Mouse (Mus musculus) spleen, adult 18-20 months (tissue): ENCODE results near the gene Hemk1.
"Not testable (repeated sequence)": the region's sequence is repeated elsewhere in the genome, so short reads cannot be mapped to it uniquely, and the experiment has no call there.

ENCODE experiments used
- DNase-seq, 2 experiments: peaks; one replicate each; pipeline ENCODE4 v3.0.0; 2022; ENCODE audit warnings: mixed read lengths in 2 of 2

The Hemk1 gene

GRCm38 (mm10) chr9:107308346-107309000, 29.7 kb downstream of the Hemk1 start:
- no peak for DNase-seq

GRCm38 (mm10) chr9:107307886-107308285, 30.3 kb downstream of the Hemk1 start:
- no peak for DNase-seq

- DNase-seq: no peak
These were observed 30.9 kb downstream of the Hemk1 start for GRCm38 (mm10) chr9:107307099-107307872.

DNA sequence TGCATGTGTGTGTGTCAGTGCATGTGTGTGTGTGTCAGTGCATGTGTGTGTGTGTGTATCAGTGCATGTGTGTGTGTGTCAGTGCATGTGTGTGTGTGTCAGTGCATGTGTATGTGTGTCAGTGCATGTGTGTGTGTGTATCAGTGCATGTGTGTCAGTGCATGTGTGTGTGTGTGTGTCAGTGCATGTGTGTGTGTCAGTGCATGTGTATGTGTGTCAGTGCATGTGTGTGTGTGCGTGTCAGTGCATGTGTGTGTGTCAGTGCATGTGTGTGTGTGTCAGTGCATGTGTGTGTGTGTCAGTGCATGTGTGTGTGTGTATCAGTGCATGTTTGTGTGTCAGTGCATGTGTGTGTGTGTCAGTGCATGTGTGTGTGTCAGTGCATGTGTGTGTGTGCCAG, 31.5 kb downstream of the Hemk1 start:
- not testable (repeated sequence) for DNase-seq

GRCm38 (mm10) chr9:107305601-107306542, 32.3 kb downstream of the Hemk1 start:
- DNase-seq: no peak

DNA sequence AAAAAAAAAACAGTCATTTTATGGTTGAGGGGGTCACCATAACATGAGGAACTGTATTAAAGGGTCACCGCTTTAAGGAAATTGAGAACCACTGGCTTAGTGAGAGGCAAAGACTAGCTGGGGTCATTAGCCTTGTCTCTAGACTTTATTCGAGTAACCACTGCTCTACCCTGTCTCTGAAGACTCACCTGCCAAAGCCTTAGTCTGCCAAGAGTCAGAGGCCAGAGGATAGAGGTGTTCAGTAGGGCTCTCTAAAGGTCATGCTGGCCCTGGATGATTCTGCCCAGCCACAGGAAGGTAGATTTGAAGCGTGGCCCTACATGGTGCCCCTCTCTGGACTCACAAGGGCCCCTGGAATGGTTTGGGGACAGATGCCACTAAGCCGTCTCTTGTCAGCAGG, 33.1 kb downstream of the Hemk1 start:
- DNase-seq: no peak

DNA sequence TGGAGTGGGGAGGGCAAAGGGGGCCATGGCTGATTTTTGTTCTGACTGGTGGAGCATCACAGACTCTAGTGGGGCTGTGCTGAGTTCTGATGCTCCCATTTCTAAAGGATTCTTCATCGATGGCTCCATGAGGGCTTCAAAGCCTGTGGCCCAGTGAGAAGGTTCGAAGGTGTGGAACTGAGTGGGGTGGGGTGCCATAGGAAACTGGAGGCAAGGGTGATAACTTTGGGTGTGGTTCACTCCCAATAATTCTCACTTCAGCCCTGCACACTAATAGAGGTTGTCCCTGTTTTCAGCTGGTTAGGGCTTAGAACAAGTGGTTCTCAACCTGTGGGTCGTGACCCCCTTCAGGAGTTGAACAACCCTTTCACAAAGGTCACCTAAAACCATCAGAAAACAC, 33.8 kb downstream of the Hemk1 start:
- no peak for DNase-seq

DNA sequence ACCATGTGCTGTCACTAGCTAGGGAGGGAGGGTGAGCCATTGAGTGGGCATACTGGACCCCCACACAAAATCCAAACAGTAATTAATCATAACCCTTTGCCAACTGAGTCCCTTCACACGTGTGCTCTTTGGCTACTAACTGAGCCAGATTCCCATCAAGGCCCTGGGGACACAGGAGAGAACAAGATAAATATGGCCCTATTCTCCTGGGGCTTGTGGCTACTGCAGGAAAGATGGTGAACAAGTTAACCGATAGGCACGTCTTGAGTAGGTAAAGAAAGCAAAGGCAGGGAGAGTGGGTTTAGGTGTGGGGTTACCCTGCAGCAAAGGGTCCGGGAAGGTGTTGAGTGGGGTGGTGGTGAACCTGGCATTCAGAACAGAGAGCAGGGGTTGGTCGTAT, 34.2 kb downstream of the Hemk1 start:
- no peak for DNase-seq

- no peak for DNase-seq
These were observed 34.9 kb downstream of the Hemk1 start for GRCm38 (mm10) chr9:107303121-107303820.

DNA sequence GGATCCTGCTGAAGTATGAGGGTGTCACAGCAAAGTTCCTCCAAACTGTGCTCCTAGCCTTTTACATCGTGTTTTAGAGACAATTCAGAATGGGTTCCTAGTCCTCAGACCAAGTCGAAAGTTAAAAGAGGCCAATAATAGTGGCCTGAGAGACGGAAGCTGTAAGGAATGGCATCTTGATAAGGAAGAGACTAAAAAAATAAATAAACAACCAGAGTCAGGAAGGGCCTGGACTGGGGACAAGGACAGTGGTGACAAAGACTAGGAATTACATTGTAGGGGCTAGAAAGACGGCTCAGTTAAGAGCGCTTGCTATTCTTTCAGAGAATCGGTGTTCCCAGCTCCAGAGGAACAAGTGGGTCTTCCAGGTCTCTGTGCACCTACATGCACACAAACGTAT, 35.6 kb downstream of the Hemk1 start:
- DNase-seq: no peak

DNA sequence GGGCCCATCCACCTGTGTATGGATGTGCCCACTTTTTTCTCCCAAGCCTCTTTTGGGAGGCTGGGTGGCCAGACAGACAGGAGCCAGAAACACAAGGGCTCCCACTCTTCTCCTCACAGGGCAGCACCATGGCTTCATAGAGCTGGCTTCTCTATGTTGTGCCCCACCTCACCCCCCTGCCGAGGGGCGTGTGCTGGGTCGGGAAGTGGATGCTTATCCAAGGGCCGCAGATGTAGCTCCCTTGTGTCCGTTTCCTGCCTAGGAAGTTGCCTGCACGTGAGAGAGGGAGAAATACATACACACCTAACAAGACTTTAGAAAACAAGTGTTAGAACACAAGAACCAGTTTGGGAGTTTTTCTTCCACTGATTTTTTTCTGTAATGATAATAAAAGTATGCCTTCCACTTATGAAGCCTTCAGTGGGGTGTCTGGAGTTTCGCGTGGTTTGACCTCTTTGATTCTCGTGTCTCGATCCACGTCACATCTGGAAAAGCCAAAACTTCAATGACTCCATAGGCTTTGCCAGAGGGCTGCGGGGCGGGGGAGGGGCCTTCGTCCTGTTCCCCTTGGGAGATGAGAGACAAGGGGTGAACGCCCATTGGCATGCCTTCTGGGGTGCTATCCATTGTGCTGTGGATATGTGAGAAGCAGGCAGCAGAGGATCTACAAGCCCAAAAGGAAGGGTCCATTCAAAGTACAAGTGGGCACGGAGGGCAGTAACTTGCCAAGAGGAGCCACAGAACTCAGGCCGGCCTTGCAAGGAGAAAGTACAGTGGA, 36.4 kb downstream of the Hemk1 start:
- DNase-seq: no peak

GRCm38 (mm10) chr9:107300224-107300973, 37.8 kb downstream of the Hemk1 start:
- DNase-seq: no peak

- DNase-seq: no peak
These were observed 38.4 kb downstream of the Hemk1 start for GRCm38 (mm10) chr9:107299783-107300182.

DNA sequence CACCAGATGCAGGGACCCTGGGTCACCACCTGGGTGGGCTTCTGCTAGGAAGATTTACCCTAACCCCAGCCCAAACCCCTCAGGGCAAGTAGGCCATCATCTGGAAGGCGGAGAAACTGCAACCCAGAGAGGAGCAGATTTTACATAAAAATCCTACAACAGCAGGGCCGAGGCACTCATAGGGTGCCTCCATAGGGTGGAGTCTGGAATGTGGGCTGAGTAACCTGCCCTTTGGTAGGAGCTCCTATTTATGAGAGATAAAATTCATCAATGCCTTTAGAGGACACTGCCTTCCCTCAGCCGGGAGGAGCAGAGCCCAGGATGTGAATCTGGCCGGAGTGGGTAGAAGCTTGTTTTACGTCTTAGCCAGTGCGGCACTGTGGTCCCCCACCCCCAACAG, 39.3 kb downstream of the Hemk1 start:
- no peak for DNase-seq

DNA sequence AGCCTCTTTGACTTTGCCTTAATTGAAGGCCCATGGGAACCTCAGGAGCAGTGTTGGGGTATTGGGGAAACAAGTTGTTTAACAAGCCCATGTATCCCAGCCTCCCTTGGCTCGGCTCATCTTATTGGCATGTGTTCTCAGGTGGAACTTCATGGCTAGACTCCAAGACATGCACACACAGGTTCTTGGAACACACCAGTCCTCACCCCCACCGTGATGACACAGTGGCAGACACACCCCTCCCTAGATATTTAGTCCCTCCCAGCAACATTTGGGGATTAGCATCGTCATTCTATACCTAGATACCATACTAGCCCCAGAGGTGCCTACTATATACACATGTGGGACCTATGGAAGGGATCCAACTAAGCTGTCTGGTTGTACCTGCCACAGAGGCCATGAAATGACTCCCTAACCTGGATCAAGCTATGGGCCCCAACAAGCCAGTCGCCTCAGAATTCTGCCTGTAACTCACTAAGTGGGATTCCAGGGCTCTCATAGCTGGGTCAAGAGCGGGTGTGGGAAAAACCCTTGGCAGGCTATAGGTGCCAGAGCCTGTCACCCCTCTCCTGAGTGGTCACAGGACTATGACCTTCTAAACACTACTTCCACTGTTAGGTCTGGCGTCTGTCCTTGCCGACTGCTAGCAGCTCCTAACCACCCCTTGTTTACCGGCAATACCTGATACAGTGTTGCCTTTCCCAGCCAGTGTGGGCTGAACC, 39.9 kb downstream of the Hemk1 start:
- no peak for DNase-seq

GRCm38 (mm10) chr9:107297658-107298057, 40.5 kb downstream of the Hemk1 start:
- DNase-seq: no peak

- no peak for DNase-seq
These were observed 41.1 kb downstream of the Hemk1 start for GRCm38 (mm10) chr9:107297059-107297458.

GRCm38 (mm10) chr9:107296501-107296965, 41.6 kb downstream of the Hemk1 start:
- peak; percentile 80 to 89 for DNase-seq

DNA sequence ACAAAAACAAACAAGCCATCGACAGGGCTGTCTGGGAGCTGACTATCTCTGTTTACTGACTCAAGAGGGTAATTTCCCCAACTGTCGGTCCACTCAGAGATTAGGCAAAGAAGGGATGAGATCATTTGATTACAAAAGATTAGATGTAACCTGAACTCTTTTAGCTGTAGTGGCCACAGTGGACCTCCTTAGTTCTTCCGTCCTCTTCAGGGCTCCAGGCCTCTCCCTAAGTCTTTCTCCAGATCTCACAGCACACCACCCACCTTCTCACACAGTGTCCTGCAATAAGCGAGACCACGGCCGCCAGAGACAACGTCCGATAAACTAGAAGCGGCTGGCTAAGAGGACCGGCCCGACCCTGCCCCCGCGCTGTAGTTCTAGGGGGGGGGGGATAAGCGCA, 42.1 kb downstream of the Hemk1 start:
- DNase-seq: no peak

DNA sequence AAGGTAGTCTGAATTCAATTTTAAA, 42.3 kb downstream of the Hemk1 start, which contains the start of gene Cish:
Gene Cish (plus strand): TSS at position 11 of the 25 bp plus-strand sequence.
- DNase-seq: no peak

DNA sequence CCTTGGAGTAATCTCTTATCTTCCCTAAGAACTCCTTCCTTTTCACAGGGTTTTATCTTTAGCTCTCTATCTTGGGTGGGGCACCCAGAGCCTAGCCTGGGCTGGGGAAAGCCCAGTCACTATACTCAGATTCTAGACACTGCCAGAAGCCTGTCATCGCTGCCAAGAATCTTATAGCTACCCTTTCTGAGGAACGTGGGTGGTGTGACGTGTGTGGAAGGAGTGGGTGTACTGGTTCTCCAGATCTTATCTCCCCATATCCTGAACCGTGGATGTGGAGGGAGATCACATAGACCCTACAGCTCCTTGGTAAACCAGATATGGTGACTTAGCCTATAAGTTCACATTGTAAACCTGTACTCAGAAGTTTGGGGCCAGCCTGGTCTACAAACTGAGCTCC, 42.5 kb downstream of the Hemk1 start:
- no peak for DNase-seq
